Mouse (Mus musculus) embryonic facial prominence, embryonic 14.5 days (tissue): ENCODE data around the gene Alox5. TPM values are rescaled to one million over a fixed set of nuclear protein-coding genes. Genes with fewer than 3 reads are reported as not detected.

Experiments used
- ATAC-seq: fragments of 200-750 bp; cut with Nextera tagmentation; 2 replicates; pipeline ENCODE4 v1.8.0; 2017; ENCODE audit warnings: low read depth, moderate number of reproducible peaks, moderate TSS enrichment
- DNase-seq: peaks from one replicate; pipeline ENCODE4 v3.0.0-alpha.2; 2015; ENCODE audit warnings: low spot score
- H3K27ac ChIP-seq: fragments of 300-500 bp; sonication (generic); replicated peaks from 2 replicates; pipeline ENCODE4 v1.5.1; 2014; ENCODE audit warnings: low read depth, mild to moderate bottlenecking, low read length, moderate library complexity
- H3K27me3 ChIP-seq: fragments of 300-500 bp; sonication (generic); replicated peaks from 2 replicates; pipeline ENCODE4 v1.6.1; 2014; ENCODE audit warnings: low read length; ENCODE audit not compliant: control insufficient read depth, insufficient read depth
- H3K36me3 ChIP-seq: fragments of 300-500 bp; sonication (generic); 2 replicates; pipeline ENCODE4 v1.6.1; 2014; ENCODE audit warnings: low read length, mixed read lengths; ENCODE audit not compliant: control insufficient read depth, insufficient read depth
- H3K4me1 ChIP-seq: fragments of 300-500 bp; sonication (generic); 2 replicates; pipeline ENCODE4 v1.6.1; 2014; ENCODE audit warnings: antibody characterized with exemption, low read length; ENCODE audit not compliant: control insufficient read depth, insufficient read depth
- H3K4me2 ChIP-seq: fragments of 300-500 bp; sonication (generic); 2 replicates; pipeline ENCODE4 v1.6.1; 2014; ENCODE audit warnings: low read depth, mild to moderate bottlenecking, low read length, moderate library complexity, mixed read lengths
- H3K4me3 ChIP-seq: fragments of 300-500 bp; sonication (generic); 2 replicates; pipeline ENCODE4 v1.5.1; 2014; ENCODE audit warnings: low read depth, mild to moderate bottlenecking, low read length
- H3K9ac ChIP-seq: fragments of 300-500 bp; sonication (generic); 2 replicates; pipeline ENCODE4 v1.6.1; 2014; ENCODE audit warnings: low read depth, mild to moderate bottlenecking, low read length, moderate library complexity, mixed read lengths
- H3K9me3 ChIP-seq: fragments of 300-500 bp; sonication (generic); 2 replicates; pipeline ENCODE4 v1.6.1; 2016; ENCODE audit warnings: low read length; ENCODE audit not compliant: control insufficient read depth
- WGBS: fragments of 180-500 bp; shearing (Covaris S2); extraction: QIAGEN DNeasy Blood & Tissue Kit; methylation state at CpG from one replicate; pipeline ENCODE4 v1.1.7; 2014; 5-methylcytosine and 5-hydroxymethylcytosine counted together
- polyA plus RNA-seq: library from polyadenylated mRNA; unstranded; fragments of >200 nt; fragmentation: Nextera tagmentation; extraction: Ambion mirVana; gene quantifications from 2 replicates; pipeline ENCODE4 v1.2.1, GENCODE M21; 2014

Alox5 gene
- polyA plus RNA-seq, 1 experiment from 2014 or later, result 2.0 TPM

DNA sequence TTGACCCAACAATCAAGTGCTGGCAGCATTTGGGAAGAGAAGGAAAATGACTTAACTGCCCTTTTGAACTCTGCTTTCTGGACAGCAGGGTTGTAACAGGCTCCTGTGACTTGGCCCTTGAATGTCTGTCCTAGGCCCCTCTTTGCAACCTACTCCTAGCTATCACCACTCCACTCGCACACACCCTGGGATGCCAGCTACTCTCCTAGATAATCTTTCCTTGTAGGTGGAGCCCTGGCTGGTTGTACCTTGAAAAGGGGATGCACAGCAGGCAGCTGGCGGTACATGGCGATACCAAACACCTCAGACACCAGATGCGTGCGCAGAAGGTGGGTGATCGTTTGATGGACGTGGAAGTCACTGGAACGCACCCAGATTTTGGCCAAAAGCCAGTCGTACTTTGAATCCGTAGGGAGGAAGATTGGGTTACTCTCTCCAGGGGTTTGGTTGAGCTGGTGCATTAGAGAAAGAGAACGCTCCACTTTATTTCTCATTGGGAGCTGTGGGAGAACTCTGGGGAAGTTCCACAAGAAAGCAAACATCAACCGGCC is 45.8 kb downstream of the Alox5 start:
- Histone ChIP-seq H3K27me3 (no peaks in the 10 kb centered on the region), H3K9me3 (no peaks in the 10 kb centered on the region), H3K36me3 (no peaks in the 10 kb centered on the region), H3K4me2 (no peak overlapping the region), H3K27ac (no peak overlapping the region), H3K4me3 (no peak overlapping the region), H3K4me1 (no peaks in the 10 kb centered on the region), H3K9ac (no peak overlapping the region)
- DNase-seq (no peak), ATAC-seq (no peak; the same call in 1 of the 2 replicates)
- 72% methylated on average over 12 of the region's 12 CpGs for WGBS

DNA sequence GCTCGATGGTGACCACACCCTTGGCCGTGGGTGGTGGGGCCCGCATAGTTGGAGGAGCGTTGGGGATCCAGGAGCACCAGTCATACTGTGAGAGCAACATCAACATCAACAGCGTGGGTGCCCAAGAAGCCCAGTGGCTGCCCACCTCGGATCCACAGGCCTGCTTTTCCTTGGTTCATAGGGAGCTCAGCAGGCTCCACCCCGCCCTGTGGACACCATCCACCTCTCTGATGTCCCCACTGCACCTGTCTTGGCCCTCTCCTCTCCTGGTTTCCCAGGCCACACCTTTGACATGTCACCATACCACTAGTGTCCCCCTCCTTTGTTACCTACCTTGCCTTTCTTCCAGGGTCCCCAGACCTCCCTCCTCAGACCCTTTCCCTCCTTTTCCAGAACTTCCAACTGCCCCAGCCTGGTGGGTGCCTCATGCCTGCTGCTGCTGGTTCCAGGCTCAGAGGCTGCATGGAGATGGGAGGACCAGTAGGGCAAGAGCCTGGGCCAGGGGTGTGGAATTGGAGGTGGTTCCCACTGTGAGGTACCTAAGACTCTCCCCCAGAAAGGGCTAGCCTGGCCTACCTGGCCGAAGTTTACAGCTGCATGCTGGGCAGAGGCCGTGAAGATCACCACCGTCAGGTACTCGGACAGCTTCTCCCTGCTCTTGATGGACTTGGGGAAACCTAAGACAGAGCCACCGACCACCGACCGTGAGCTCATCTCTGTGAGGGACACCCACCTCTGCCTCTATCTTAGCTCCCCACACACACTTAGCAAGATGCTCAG is 48.2 kb downstream of the Alox5 start:
- Histone ChIP-seq H3K9me3 (no peaks in the 10 kb centered on the region), H3K9ac (no peak overlapping the region), H3K4me1 (no peaks in the 10 kb centered on the region), H3K4me3 (no peak overlapping the region), H3K27ac (no peak overlapping the region), H3K4me2 (no peak overlapping the region), H3K36me3 (no peaks in the 10 kb centered on the region; the same call in 1 of the 2 replicates), H3K27me3 (no peaks in the 10 kb centered on the region)
- DNase-seq, result no peak
- 94% methylated on average over 14 of the region's 14 CpGs for WGBS
- ATAC-seq, result no peak

DNA sequence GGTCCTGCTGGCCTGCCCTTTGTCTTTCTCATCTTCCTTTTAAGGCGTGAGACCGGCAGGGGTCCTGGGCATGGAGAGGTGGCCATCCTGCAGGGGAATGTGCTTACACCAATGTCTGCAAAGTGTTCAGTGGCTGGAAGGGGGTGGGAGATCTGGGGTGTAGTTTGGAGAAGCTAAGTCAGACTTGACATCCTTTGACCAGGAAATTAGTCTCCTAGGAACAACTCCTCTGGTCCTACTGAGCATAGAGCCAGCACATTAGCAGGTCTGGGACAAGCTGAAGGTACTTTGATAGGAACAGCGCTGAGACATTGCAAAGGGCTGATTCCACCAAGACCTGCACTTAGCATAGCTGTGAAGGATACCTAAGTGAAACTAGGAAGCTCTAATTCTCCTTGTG is 49.3 kb downstream of the Alox5 start:
- Histone ChIP-seq H3K27ac (no peak overlapping the region), H3K4me2 (no peak overlapping the region), H3K9ac (no peak overlapping the region), H3K4me3 (no peak overlapping the region), H3K4me1 (no peaks in the 10 kb centered on the region), H3K36me3 (peaks cover 6% of the 10 kb centered on the region; the same call in 1 of the 2 replicates), H3K9me3 (no peaks in the 10 kb centered on the region), H3K27me3 (no peaks in the 10 kb centered on the region)
- DNase-seq (no peak), ATAC-seq (no peak)
- 75% methylated on average over 3 of the region's 3 CpGs for whole genome bisulfite sequencing

DNA sequence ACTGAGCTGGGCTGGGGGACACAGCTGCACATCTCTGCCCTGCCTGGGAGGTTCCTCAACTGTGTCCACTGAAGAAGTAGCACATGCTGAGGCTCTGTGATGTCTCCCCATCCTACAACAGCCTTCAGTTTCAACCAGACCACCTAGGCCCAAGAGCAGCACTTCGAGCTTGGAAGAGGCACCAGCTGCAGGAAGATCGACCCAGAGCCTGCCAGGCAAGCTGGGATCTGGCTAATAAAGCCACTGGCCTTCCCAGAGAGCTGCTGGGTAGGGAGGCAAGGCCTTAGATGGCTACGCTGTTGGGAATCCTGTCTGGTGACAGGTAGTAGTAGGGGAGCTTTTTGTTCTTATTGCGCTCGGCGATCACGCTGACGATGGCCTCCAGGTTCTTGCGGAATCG is 50.5 kb downstream of the Alox5 start:
- DNase-seq (no peak), ATAC-seq (no peak)
- Histone ChIP-seq H3K4me3 (no peak overlapping the region), H3K36me3 (peaks cover 7% of the 10 kb centered on the region; the same call in 1 of the 2 replicates), H3K9me3 (no peaks in the 10 kb centered on the region), H3K4me1 (no peaks in the 10 kb centered on the region), H3K4me2 (no peak overlapping the region), H3K9ac (no peak overlapping the region), H3K27ac (no peak overlapping the region), H3K27me3 (no peaks in the 10 kb centered on the region)
- WGBS, result 94% methylated on average over 10 of the region's 10 CpGs

DNA sequence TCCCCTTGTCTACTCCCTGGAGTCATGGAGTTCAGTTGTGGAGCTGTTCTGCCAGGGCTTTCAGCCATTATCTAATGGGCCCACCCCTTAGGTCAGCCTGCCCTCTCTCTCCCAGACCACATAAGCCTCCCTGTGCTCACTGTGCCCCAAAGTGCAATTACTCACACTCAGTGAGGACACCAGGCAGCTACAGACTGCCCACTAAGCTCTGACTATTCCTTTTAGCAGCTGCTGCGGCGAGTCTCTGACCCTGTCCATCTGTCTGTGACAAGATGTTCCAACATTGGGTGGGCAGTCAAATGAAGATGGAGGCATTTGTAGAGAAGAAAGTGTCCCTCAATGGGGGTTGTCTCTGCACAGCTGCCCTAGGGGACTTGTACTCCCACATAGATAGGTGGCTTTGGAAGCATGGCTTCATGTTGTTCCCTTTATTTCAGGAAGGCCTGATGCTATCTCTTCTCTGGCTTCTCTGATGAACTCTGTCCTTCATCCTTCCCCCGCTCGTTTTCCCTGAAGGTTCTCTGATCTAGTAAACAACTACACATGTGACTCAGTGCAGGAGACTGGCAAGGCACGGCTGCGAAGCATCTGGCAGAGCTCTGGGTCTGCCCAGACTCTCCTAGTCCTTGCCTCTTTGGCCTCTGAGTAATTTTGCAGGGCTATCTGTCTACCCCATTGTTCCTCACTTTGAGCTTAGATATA is 52.9 kb downstream of the Alox5 start:
- no peak overlapping the region for H3K4me2 ChIP-seq
- peaks cover 7% of the 10 kb centered on the region; the same call in 1 of the 2 replicates for H3K36me3 ChIP-seq
- no peak overlapping the region for H3K27ac ChIP-seq
- DNase-seq, result no peak
- H3K9me3 ChIP-seq, result no peaks in the 10 kb centered on the region
- H3K4me3 ChIP-seq, result no peak overlapping the region
- no peaks in the 10 kb centered on the region for H3K27me3 ChIP-seq
- 79% methylated on average over 6 of the region's 6 CpGs for WGBS
- no peak for ATAC-seq
- H3K9ac ChIP-seq, result no peak overlapping the region
- no peaks in the 10 kb centered on the region for H3K4me1 ChIP-seq

DNA sequence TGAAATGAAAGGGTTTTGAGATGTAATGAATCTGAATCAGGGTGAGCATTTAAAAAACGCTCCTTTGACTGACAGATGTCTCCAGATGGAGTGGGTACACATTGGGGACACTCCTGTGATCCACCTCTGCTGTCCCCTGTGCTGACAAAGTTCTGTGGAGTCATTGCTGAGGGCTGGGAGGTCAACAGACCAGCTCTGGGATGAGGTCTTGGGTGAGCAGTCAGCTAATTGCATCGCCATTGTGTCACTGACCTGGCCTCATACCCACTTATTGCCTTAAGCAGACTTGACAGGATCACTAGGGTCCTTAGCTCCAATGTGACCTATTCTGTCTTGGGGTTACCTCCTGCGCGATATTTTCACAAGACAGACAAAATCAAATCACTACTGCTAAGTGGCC is 53.8 kb downstream of the Alox5 start:
- no peak for DNase-seq
- Histone ChIP-seq H3K27me3 (no peaks in the 10 kb centered on the region), H3K9ac (no peak overlapping the region), H3K4me2 (no peak overlapping the region), H3K36me3 (peaks cover 7% of the 10 kb centered on the region), H3K4me3 (no peak overlapping the region), H3K4me1 (no peaks in the 10 kb centered on the region), H3K9me3 (no peaks in the 10 kb centered on the region), H3K27ac (no peak overlapping the region)
- ATAC-seq, result no peak
- 90% methylated on average over 4 of the region's 4 CpGs for WGBS

DNA sequence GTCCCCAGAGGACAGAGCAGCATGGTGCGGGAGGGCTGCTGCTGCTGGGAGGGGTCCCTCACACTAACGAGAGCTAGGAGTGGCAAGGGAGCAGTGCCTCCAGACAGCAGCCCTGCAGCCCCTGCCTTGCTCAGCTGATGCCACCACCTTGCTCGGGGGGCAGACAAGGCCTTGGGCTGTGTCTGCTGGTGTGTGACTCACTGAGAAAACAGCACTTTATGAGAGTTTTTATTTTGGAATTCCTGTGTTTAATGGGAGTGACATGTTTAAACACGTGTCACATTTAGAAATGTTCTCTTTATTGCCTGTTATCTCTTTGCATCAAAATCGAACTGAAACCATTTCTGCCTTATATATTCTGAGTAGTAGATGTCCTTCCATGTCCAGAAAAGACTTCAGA is 54.3 kb downstream of the Alox5 start:
- no peaks in the 10 kb centered on the region for H3K9me3 ChIP-seq
- no peaks in the 10 kb centered on the region for H3K27me3 ChIP-seq
- no peak for DNase-seq
- no peak overlapping the region for H3K4me3 ChIP-seq
- 0 out of 2 replicates have a peak, but pooled peaks have one; percentile 34 for ATAC-seq
- no peaks in the 10 kb centered on the region for H3K4me1 ChIP-seq
- H3K36me3 ChIP-seq, result peaks cover 11% of the 10 kb centered on the region
- H3K9ac ChIP-seq, result no peak overlapping the region
- H3K4me2 ChIP-seq, result no peak overlapping the region
- 62% methylated on average over 5 of the region's 5 CpGs for WGBS
- no peak overlapping the region for H3K27ac ChIP-seq

DNA sequence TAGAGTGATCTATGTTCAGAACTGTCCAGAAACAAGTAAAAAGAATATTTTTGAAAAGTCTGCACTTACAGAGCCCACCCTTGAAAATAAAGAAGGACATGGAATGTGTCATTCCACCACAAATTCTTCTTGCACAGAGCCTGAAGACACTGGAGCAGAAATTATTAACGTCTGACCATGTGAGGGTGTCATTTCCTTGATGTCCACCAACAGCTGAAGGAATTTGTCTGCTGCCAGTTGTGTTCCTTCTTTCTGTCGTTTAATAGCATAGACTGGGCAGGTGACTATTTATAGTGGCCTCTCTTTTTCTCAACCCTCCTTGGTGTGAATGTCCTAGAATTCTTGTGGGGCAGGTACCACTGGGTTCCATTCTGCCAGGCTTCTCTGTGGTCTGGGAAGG is 54.8 kb downstream of the Alox5 start:
- no peaks in the 10 kb centered on the region for H3K27me3 ChIP-seq
- H3K27ac ChIP-seq, result no peak overlapping the region
- H3K36me3 ChIP-seq, result peaks cover 14% of the 10 kb centered on the region
- H3K9ac ChIP-seq, result no peak overlapping the region
- 74% methylated on average over 2 of the region's 2 CpGs for WGBS
- H3K4me2 ChIP-seq, result no peak overlapping the region
- H3K4me1 ChIP-seq, result no peaks in the 10 kb centered on the region
- no peak overlapping the region for H3K4me3 ChIP-seq
- DNase-seq (no peak), ATAC-seq (no peak)
- H3K9me3 ChIP-seq, result no peaks in the 10 kb centered on the region
